Mouse (Mus musculus) testis, adult 2 months (tissue): Measurements from ENCODE around the gene D2hgdh.

Experiments
- CTCF ChIP-seq: fragments of 200-500 bp; IDR thresholded peaks from 2 replicates; pipeline ENCODE4 v1.5.1; 2012; ENCODE audit warnings: low read depth, mild to moderate bottlenecking, inconsistent platforms, low read length, moderate library complexity; ENCODE audit not compliant: control insufficient read depth, insufficient read depth, insufficient replicate concordance
- POLR2A ChIP-seq: fragments of 200-500 bp; IDR thresholded peaks from 2 replicates; pipeline ENCODE4 v1.6.1; 2012; ENCODE audit warnings: low read depth, mild to moderate bottlenecking, inconsistent platforms, low read length, moderate library complexity; ENCODE audit not compliant: control insufficient read depth

DNA sequence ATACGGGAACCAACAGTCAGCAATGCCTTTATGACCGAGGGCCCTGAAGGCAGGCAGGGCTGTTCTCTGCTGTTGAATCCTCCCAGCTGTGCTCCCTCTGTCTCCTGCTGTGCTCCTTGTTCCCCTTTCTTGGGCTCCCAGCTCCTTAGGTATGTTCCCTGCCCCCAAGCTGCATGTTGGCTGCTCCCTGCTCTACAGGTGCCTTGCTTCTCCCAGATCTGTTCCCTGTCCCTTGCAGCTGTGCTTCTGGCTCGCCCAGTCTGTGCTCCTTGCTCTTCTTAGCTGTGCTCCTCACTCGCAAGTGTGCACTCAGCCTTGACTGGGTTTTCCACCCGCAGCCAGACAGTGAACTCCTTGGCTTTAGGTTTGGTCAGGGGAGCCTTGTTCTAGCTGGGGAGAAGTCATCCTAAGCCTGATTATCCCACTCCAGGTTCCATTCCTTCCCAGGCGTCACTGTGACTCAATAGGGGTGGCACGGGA lies 10.0 kb downstream of the D2hgdh start:
- TF ChIP-seq CTCF (no peak), POLR2A (no peak)
